Mouse (Mus musculus) R1 (cell line): ENCODE measurements around the gene Anxa1.

Experiments used
- DNase-seq: peaks from one replicate; pipeline ENCODE4 v3.0.0-alpha.2; 2018; ENCODE audit warnings: low read depth, low spot score

Anxa1 gene

GRCm38 (mm10) chr19:20390455-20390994 is at the start of gene Anxa1:
TSS of gene Anxa1 (minus strand) at chr19:20390944.
- peak; percentile 71 for DNase-seq

GRCm38 (mm10) chr19:20437043-20437442 is 46.3 kb upstream of the Anxa1 start:
- DNase-seq: no peak

- DNase-seq: peak; percentile 66
Observed at GRCm38 (mm10) chr19:20434541-20434940, 43.8 kb upstream of the Anxa1 start.

GRCm38 (mm10) chr19:20433966-20434365 is 43.2 kb upstream of the Anxa1 start:
- no peak for DNase-seq

GRCm38 (mm10) chr19:20426443-20427161 is 35.9 kb upstream of the Anxa1 start:
- DNase-seq: peak; percentile 75

GRCm38 (mm10) chr19:20411276-20411675 is 20.5 kb upstream of the Anxa1 start:
- no peak for DNase-seq

- no peak for DNase-seq
Observed at GRCm38 (mm10) chr19:20409541-20410528, 19.1 kb upstream of the Anxa1 start.

GRCm38 (mm10) chr19:20406475-20406874 is 15.7 kb upstream of the Anxa1 start:
- no peak for DNase-seq

GRCm38 (mm10) chr19:20405015-20405414 is 14.3 kb upstream of the Anxa1 start:
- no peak for DNase-seq

GRCm38 (mm10) chr19:20403740-20404139 is 13.0 kb upstream of the Anxa1 start:
- no peak for DNase-seq

GRCm38 (mm10) chr19:20403219-20403618 is 12.5 kb upstream of the Anxa1 start:
- DNase-seq: no peak

GRCm38 (mm10) chr19:20402516-20403200 is 11.9 kb upstream of the Anxa1 start:
- DNase-seq: no peak

GRCm38 (mm10) chr19:20401961-20402360 is 11.2 kb upstream of the Anxa1 start:
- DNase-seq: no peak

GRCm38 (mm10) chr19:20399187-20399586 is 8.4 kb upstream of the Anxa1 start:
- no peak for DNase-seq

- no peak for DNase-seq
Observed at GRCm38 (mm10) chr19:20397092-20397491, 6.3 kb upstream of the Anxa1 start.

GRCm38 (mm10) chr19:20393556-20394274 is 3.0 kb upstream of the Anxa1 start:
- no peak for DNase-seq

GRCm38 (mm10) chr19:20389723-20390122 is 1.0 kb downstream of the Anxa1 start:
- peak; percentile 11 for DNase-seq

GRCm38 (mm10) chr19:20389245-20389644 is 1.5 kb downstream of the Anxa1 start:
- DNase-seq: no peak

- DNase-seq: no peak
Observed at GRCm38 (mm10) chr19:20388276-20388675, 2.5 kb downstream of the Anxa1 start.

- DNase-seq: no peak
Observed at GRCm38 (mm10) chr19:20386296-20386695, 4.4 kb downstream of the Anxa1 start.

GRCm38 (mm10) chr19:20385645-20386044 is 5.1 kb downstream of the Anxa1 start:
- no peak for DNase-seq
